Mouse (Mus musculus) liver, adult 2 months (tissue): Measurements from ENCODE around the gene Vti1a.

Experiments
- CTCF ChIP-seq: fragments of 200-500 bp; IDR thresholded peaks from 2 replicates; pipeline ENCODE4 v1.5.1; 2011; ENCODE audit warnings: low read depth, low read length, control low read depth
- POLR2A ChIP-seq: fragments of 200-500 bp; IDR thresholded peaks from 2 replicates; pipeline ENCODE4 v1.6.1; 2011; ENCODE audit warnings: low read length, control low read depth; ENCODE audit not compliant: insufficient read depth; ENCODE audit errors: extremely low read depth

- TF ChIP-seq CTCF (no peak), POLR2A (no peak)
Observed at GRCm38 (mm10) chr19:55297489-55297888, 18.6 kb upstream of the Vti1a start.
